Mouse (Mus musculus) liver, adult 2 months (tissue): Measurements from ENCODE around the gene N4bp1. TPM values are rescaled to one million over a fixed set of nuclear protein-coding genes. Genes with fewer than 3 reads are reported as not detected.

Source experiments
- DNase-seq: peaks from one replicate; pipeline ENCODE4 v3.0.0-alpha.2; 2011; ENCODE audit warnings: low read depth, low spot score; ENCODE audit errors: extremely low read depth
- H3K27ac ChIP-seq: fragments of 200-500 bp; replicated peaks from 2 replicates; pipeline ENCODE4 v1.5.1; 2012; ENCODE audit warnings: low read depth, mild to moderate bottlenecking, control low read depth, inconsistent platforms, low read length; ENCODE audit not compliant: insufficient read depth
- H3K27me3 ChIP-seq: fragments of 200-500 bp; 2 replicates; pipeline ENCODE4 v1.6.1; 2012; ENCODE audit warnings: mild to moderate bottlenecking, moderate library complexity, low read length, inconsistent platforms; ENCODE audit not compliant: control insufficient read depth, insufficient read depth
- H3K36me3 ChIP-seq: fragments of 200-500 bp; 2 replicates; pipeline ENCODE4 v1.6.1; 2012; ENCODE audit warnings: low read length, inconsistent platforms; ENCODE audit not compliant: control insufficient read depth, insufficient read depth
- H3K4me1 ChIP-seq: fragments of 200-500 bp; 2 replicates; pipeline ENCODE4 v1.6.1; 2011; ENCODE audit warnings: low read length; ENCODE audit not compliant: control insufficient read depth, insufficient read depth
- H3K4me3 ChIP-seq: fragments of 200-500 bp; 2 replicates; pipeline ENCODE4 v1.5.1; 2011; ENCODE audit warnings: low read depth, mild to moderate bottlenecking, control low read depth, low read length, moderate library complexity; ENCODE audit not compliant: insufficient read depth
- H3K79me2 ChIP-seq: fragments of 200-500 bp; 2 replicates; pipeline ENCODE4 v1.6.1; 2012; ENCODE audit warnings: inconsistent platforms, mild to moderate bottlenecking, low read length, moderate library complexity; ENCODE audit not compliant: control insufficient read depth, insufficient read depth
- H3K9ac ChIP-seq: fragments of 200-500 bp; 2 replicates; pipeline ENCODE4 v1.6.1; 2012; ENCODE audit warnings: low read depth, mild to moderate bottlenecking, control low read depth, inconsistent platforms, low read length
- CTCF ChIP-seq: fragments of 200-500 bp; IDR thresholded peaks from 2 replicates; pipeline ENCODE4 v1.5.1; 2011; ENCODE audit warnings: low read depth, low read length, control low read depth
- POLR2A ChIP-seq: fragments of 200-500 bp; IDR thresholded peaks from 2 replicates; pipeline ENCODE4 v1.6.1; 2011; ENCODE audit warnings: low read length, control low read depth; ENCODE audit not compliant: insufficient read depth; ENCODE audit errors: extremely low read depth
- WGBS: fragments of 180-500 bp; shearing (Covaris S2); methylation state at CpG from one replicate; pipeline ENCODE4 v1.1.7; 2018; 5-methylcytosine and 5-hydroxymethylcytosine counted together
- polyA plus RNA-seq: library from polyadenylated mRNA; depleted of rRNA; stranded (reverse); fragments of >200 nt; gene quantifications from 2 replicates; pipeline ENCODE4 v1.2.3, GENCODE M21; 2012
- total RNA-seq: library from RNA; depleted of rRNA; stranded (reverse); fragments of >200 nt; gene quantifications from 2 replicates; pipeline ENCODE4 v1.2.3, GENCODE M21; 2014

Gene N4bp1
- total and polyA plus RNA-seq, 2 experiments = 3.5 to 5.1 TPM

DNA sequence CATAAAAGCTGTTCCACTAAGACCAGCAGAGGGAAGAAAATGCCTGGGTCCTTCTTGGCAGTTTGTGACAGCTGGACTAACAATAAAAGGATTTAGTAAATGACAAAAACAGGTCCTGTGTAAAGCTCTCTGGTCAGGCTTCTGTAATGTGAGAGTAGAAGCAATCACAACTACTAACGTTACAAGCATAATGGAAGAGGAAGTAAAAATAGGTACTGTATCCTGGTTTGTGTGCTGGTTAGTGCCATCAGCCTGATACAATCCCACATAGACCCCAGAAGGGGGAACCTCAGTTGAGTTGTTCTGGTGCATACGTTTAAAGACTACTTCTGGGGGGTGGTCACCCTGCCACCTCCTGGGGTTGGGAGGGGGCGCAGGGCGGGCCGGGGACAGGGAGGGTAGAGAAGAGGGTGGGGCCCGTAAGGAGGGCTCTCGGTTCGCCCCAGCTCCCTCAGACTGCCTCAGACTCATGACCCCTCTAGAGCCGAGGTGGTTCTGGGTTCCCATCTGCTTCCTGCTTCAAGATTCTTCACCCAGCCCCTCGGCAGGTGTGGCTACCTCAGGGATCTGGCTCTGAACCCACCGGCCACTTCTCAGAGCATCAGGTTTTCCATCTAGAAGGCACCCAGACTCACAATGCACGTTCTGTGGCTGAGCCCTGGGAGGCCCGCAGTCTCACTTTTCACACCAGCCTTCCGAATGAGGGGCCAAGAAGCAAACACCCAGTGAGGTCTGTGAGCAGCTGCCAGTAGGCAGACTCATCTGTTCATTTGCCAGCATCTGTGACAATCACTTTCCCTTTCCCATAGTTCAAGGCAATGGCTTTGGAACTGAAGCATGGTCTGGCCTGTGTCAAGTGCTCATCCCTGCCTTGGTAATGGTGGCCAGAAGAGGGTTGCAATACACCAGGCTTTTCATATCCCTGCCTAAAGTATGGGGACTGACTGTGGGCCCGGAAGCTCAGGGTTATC lies 75.8 kb downstream of the N4bp1 start:
- WGBS = 88% methylated on average over 15 of the region's 15 CpGs
- Histone ChIP-seq H3K9ac (no peak overlapping the region), H3K27me3 (no peaks in the 10 kb centered on the region), H3K79me2 (no peaks in the 10 kb centered on the region), H3K36me3 (no peaks in the 10 kb centered on the region), H3K27ac (no peak overlapping the region), H3K4me3 (no peak overlapping the region), H3K4me1 (no peaks in the 10 kb centered on the region)
- DNase-seq = no peak
- TF ChIP-seq CTCF = no peak
- TF ChIP-seq POLR2A = no peak

DNA sequence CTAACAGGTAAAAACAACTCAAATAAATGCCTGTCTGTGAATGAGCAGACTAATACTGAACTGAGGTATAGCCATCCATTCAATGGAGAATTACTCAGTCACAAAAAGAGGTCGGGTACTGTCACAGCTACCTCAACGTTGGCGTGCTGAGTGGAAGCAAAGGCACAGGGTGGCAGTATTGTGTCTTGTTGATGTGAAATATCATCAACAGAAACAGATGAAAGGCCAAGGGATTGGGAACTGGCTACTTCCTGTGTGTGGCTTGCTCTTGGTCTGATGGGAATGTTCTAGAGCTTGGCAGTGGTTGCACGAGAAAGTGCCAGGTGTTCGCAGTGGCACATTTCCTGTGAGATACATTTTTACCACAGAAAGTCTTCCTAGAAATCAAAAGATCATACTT lies 76.8 kb downstream of the N4bp1 start:
- no peaks in the 10 kb centered on the region for H3K36me3 ChIP-seq
- WGBS = 60% methylated on average over 5 of the region's 5 CpGs
- no peak overlapping the region for H3K9ac ChIP-seq
- H3K27me3 ChIP-seq = no peaks in the 10 kb centered on the region
- no peaks in the 10 kb centered on the region for H3K79me2 ChIP-seq
- H3K4me3 ChIP-seq = no peak overlapping the region
- no peak overlapping the region for H3K27ac ChIP-seq
- no peak for TF ChIP-seq POLR2A
- TF ChIP-seq CTCF = peak; percentile 10; the same call in 1 of the 2 replicates
- DNase-seq = no peak
- H3K4me1 ChIP-seq = no peaks in the 10 kb centered on the region

DNA sequence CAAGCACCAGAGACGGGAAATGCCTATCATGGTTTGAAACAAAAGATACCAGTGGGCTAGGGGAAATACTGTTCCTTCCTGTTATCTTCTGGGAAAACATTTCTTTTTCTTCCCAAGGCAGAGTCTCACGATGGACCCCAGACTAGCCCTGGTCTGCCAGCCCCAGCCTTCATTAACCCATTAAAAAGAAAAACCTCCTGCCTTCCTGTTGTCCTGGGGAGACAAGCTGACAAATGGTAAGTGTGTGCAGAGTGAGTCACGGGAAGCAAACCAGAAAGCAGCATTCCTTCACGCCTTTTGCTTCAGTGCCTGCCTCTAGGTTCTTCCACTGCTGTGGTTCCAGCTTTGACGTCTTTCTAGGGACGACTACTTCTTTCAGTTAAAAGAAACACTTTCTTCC lies 83.1 kb downstream of the N4bp1 start:
- no peak for DNase-seq

DNA sequence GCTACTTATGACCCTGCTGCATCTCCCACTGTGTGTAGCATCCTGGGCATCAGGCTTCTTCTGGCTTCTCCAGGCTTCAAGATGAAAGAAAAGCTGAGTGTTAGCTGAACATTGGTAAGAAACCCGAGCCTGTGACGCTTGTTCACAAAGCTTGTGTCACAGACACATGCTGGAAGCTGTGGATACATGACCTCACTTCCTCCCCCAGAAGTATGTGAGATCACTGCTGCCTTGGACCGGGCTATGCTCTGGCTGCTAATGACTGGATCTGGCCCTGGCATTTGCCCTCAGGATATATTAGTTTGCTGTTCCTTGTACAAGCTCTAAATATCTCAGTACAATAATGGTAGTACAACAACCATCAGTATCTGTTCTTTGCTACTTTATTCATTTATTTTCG lies 84.1 kb downstream of the N4bp1 start:
- no peaks in the 10 kb centered on the region for H3K36me3 ChIP-seq
- H3K4me3 ChIP-seq = no peak overlapping the region
- H3K79me2 ChIP-seq = no peaks in the 10 kb centered on the region
- peaks cover 4% of the 10 kb centered on the region for H3K4me1 ChIP-seq
- H3K27me3 ChIP-seq = no peaks in the 10 kb centered on the region
- WGBS = 53% methylated on average over 4 of the region's 4 CpGs
- TF ChIP-seq CTCF = no peak
- TF ChIP-seq POLR2A = no peak
- DNase-seq = no peak
- H3K9ac ChIP-seq = no peak overlapping the region
- H3K27ac ChIP-seq = no peak overlapping the region

More for the DNA sequence above, 83.1 kb downstream of the N4bp1 start:
- Histone ChIP-seq H3K79me2 (no peaks in the 10 kb centered on the region), H3K4me1 (peaks cover 4% of the 10 kb centered on the region), H3K9ac (no peak overlapping the region), H3K27me3 (no peaks in the 10 kb centered on the region), H3K4me3 (no peak overlapping the region), H3K36me3 (no peaks in the 10 kb centered on the region), H3K27ac (peak overlapping the region; percentile 54)
- WGBS = 65% methylated on average over 6 of the region's 6 CpGs
- no peak for TF ChIP-seq POLR2A
- TF ChIP-seq CTCF = no peak

DNA sequence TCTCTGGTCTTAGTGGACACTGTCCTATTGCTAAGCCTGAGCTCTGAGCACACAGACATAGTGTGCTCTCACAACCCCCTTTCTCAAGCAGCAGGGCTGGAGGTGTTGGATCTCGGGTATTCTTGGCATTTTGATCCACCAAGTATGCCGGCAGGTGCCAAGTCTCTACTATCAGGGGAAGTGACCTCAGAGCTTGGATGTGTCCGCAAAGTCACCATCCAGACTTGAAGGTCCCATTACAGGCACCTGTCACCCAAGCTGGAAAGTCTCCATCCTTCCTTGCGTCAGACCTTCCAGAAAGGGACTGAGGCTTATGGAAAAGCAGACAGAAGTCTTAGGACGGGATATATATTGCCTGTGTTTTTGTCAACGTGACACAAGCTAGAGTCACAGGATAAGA lies 86.9 kb downstream of the N4bp1 start:
- TF ChIP-seq POLR2A (no peak), CTCF (no peak)
- H3K4me3 ChIP-seq = no peak overlapping the region
- peaks cover 4% of the 10 kb centered on the region for H3K4me1 ChIP-seq
- H3K9ac ChIP-seq = no peak overlapping the region
- no peaks in the 10 kb centered on the region for H3K27me3 ChIP-seq
- DNase-seq = no peak
- H3K79me2 ChIP-seq = no peaks in the 10 kb centered on the region
- H3K27ac ChIP-seq = no peak overlapping the region
- 84% methylated on average over 6 of the region's 6 CpGs for WGBS
- H3K36me3 ChIP-seq = no peaks in the 10 kb centered on the region

DNA sequence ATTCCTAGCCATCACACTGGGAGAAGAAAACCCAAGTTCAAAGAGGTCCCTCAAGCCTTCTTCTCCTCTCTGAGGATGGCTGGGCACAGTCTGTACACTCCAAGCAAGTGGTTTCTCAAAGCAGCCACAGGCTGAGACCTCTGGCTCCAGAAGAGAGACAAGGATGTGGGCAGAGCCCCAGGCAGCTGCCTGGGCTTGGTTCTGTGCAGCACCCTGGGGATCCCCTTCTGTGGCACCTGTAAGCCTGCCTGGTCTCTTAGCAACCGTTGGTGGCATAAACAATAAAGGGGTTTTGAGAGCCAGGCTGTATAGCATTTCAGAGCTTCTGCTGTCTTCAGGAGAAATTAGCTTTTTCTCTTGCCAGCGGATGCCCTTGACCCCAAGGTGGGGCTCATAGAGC lies 87.4 kb downstream of the N4bp1 start:
- 94% methylated on average over 2 of the region's 2 CpGs for WGBS
- Histone ChIP-seq H3K4me1 (peaks cover 4% of the 10 kb centered on the region), H3K36me3 (no peaks in the 10 kb centered on the region), H3K27me3 (no peaks in the 10 kb centered on the region), H3K4me3 (no peak overlapping the region), H3K9ac (no peak overlapping the region), H3K27ac (no peak overlapping the region), H3K79me2 (no peaks in the 10 kb centered on the region)
- no peak for TF ChIP-seq POLR2A
- TF ChIP-seq CTCF = no peak
- DNase-seq = no peak
